Mouse (Mus musculus) intestine, postnatal 0 days (tissue): ENCODE data around the gene Fap. TPM values are rescaled to one million over a fixed set of nuclear protein-coding genes. Genes with fewer than 3 reads are reported as not detected.

ENCODE experiments used
- ATAC-seq: fragments of 200-750 bp; cut with Nextera tagmentation; 2 replicates; pipeline ENCODE4 v1.8.0; 2017; ENCODE audit warnings: mild to moderate bottlenecking, moderate TSS enrichment, moderate library complexity
- H3K27ac ChIP-seq: fragments of 300-500 bp; sonication (generic); 2 replicates; pipeline ENCODE4 v1.5.1; 2014; ENCODE audit warnings: mild to moderate bottlenecking, low read depth, low read length, moderate library complexity
- H3K27me3 ChIP-seq: fragments of 300-500 bp; sonication (generic); replicated peaks from 2 replicates; pipeline ENCODE4 v1.6.1; 2014; ENCODE audit warnings: low read length, mixed read lengths; ENCODE audit not compliant: control insufficient read depth, insufficient read depth
- H3K36me3 ChIP-seq: fragments of 300-500 bp; sonication (generic); 2 replicates; pipeline ENCODE4 v1.6.1; 2014; ENCODE audit warnings: mild to moderate bottlenecking, moderate library complexity; ENCODE audit not compliant: control insufficient read depth, insufficient read depth
- H3K4me1 ChIP-seq: fragments of 300-500 bp; sonication (generic); replicated peaks from 2 replicates; pipeline ENCODE4 v1.6.1; 2014; ENCODE audit warnings: antibody characterized with exemption, low read length, mixed read lengths; ENCODE audit not compliant: control insufficient read depth, insufficient read depth
- H3K4me2 ChIP-seq: fragments of 300-500 bp; sonication (generic); replicated peaks from 2 replicates; pipeline ENCODE4 v1.6.1; 2014; ENCODE audit warnings: low read depth, mild to moderate bottlenecking, moderate library complexity
- H3K4me3 ChIP-seq: fragments of 300-500 bp; sonication (generic); 2 replicates; pipeline ENCODE4 v1.5.1; 2014; ENCODE audit warnings: low read depth, low read length
- H3K9ac ChIP-seq: fragments of 300-500 bp; sonication (generic); 2 replicates; pipeline ENCODE4 v1.6.1; 2014; ENCODE audit warnings: mild to moderate bottlenecking, low read depth, low read length
- H3K9me3 ChIP-seq: fragments of 300-500 bp; sonication (generic); 2 replicates; pipeline ENCODE4 v1.6.1; 2016; ENCODE audit warnings: mixed run types; ENCODE audit not compliant: control insufficient read depth
- CTCF ChIP-seq: sonication (generic); IDR thresholded peaks from 2 replicates; pipeline ENCODE4 v1.5.1; 2016; ENCODE audit warnings: low read depth, mild to moderate bottlenecking, control low read depth, antibody characterized with exemption, moderate library complexity
- WGBS: fragments of 180-500 bp; shearing (Covaris S2); extraction: QIAGEN DNeasy Blood & Tissue Kit; methylation state at CpG from one replicate; pipeline ENCODE4 v1.1.7; 2014; 5-methylcytosine and 5-hydroxymethylcytosine counted together
- polyA plus RNA-seq: library from polyadenylated mRNA; unstranded; fragments of >200 nt; fragmentation: Nextera tagmentation; extraction: Ambion mirVana; gene quantifications from 2 replicates; pipeline ENCODE4 v1.2.1, GENCODE M21; 2015

The Fap gene
- 2.8 and 3.6 TPM in 2 replicates for polyA plus RNA-seq

- no peak within 1 kb of the TSS for H3K27ac ChIP-seq
- peak within 1 kb of the TSS; percentile 29 for H3K4me3 ChIP-seq
Measured at GRCm38 (mm10) chr2:62573753-62574159, at the start of gene Fap. Gene Fap (minus strand): TSS chr2:62574075.

GRCm38 (mm10) chr2:62623024-62623441 lies 49.2 kb upstream of the Fap start:
- WGBS = 81% methylated on average over 8 of the region's 8 CpGs
- H3K4me3 ChIP-seq = no peak overlapping the region
- no peak for ATAC-seq
- H3K4me2 ChIP-seq = no peak overlapping the region
- no peak for TF ChIP-seq CTCF
- no peaks in the 10 kb centered on the region for H3K4me1 ChIP-seq
- no peaks in the 10 kb centered on the region for H3K9me3 ChIP-seq
- no peaks in the 10 kb centered on the region; the same call in 1 of the 2 replicates for H3K36me3 ChIP-seq
- H3K27me3 ChIP-seq = no peaks in the 10 kb centered on the region
- no peak overlapping the region for H3K9ac ChIP-seq
- H3K27ac ChIP-seq = no peak overlapping the region

More at GRCm38 (mm10) chr2:62573753-62574159, at the start of gene Fap:
- H3K36me3 ChIP-seq = no peaks in the 10 kb centered on the region
- no peak within 1 kb of the TSS for H3K9ac ChIP-seq
- H3K4me2 ChIP-seq = peak within 1 kb of the TSS; percentile 37
- H3K9me3 ChIP-seq = no peaks in the 10 kb centered on the region
- WGBS = 69% methylated on average over 12 of the region's 12 CpGs
- no peaks in the 10 kb centered on the region for H3K27me3 ChIP-seq
- no peaks in the 10 kb centered on the region for H3K4me1 ChIP-seq
- no peak for TF ChIP-seq CTCF
- ATAC-seq = no peak

- ATAC-seq = no peak
- WGBS = 63% methylated on average over 2 of the region's 2 CpGs
- Histone ChIP-seq H3K27me3 (no peaks in the 10 kb centered on the region), H3K9ac (no peak overlapping the region), H3K27ac (no peak overlapping the region), H3K4me1 (no peaks in the 10 kb centered on the region), H3K4me3 (no peak overlapping the region), H3K4me2 (no peak overlapping the region), H3K36me3 (peaks cover 8% of the 10 kb centered on the region), H3K9me3 (no peaks in the 10 kb centered on the region)
- no peak for TF ChIP-seq CTCF
Measured at GRCm38 (mm10) chr2:62619679-62620078, 45.8 kb upstream of the Fap start.

- no peak for TF ChIP-seq CTCF
- Histone ChIP-seq H3K9me3 (no peaks in the 10 kb centered on the region), H3K27me3 (no peaks in the 10 kb centered on the region), H3K27ac (no peak overlapping the region), H3K9ac (no peak overlapping the region), H3K4me1 (no peaks in the 10 kb centered on the region), H3K36me3 (peaks cover 10% of the 10 kb centered on the region), H3K4me2 (no peak overlapping the region), H3K4me3 (no peak overlapping the region)
- ATAC-seq = no peak
- WGBS = 61% methylated on average over 7 of the region's 7 CpGs
Measured at GRCm38 (mm10) chr2:62618934-62619341, 45.1 kb upstream of the Fap start.

GRCm38 (mm10) chr2:62613133-62613532 lies 39.3 kb upstream of the Fap start:
- no peak for TF ChIP-seq CTCF
- Histone ChIP-seq H3K4me1 (no peaks in the 10 kb centered on the region), H3K9ac (no peak overlapping the region), H3K27ac (no peak overlapping the region), H3K27me3 (no peaks in the 10 kb centered on the region), H3K4me2 (no peak overlapping the region), H3K36me3 (peaks cover 23% of the 10 kb centered on the region; the same call in 1 of the 2 replicates), H3K9me3 (no peaks in the 10 kb centered on the region), H3K4me3 (no peak overlapping the region)
- WGBS = 98% methylated on average over 4 of the region's 4 CpGs
- no peak for ATAC-seq

GRCm38 (mm10) chr2:62606205-62606604 lies 32.3 kb upstream of the Fap start:
- H3K4me1 ChIP-seq = no peaks in the 10 kb centered on the region
- no peak for ATAC-seq
- H3K27me3 ChIP-seq = no peaks in the 10 kb centered on the region
- H3K4me3 ChIP-seq = no peak overlapping the region
- H3K9ac ChIP-seq = no peak overlapping the region
- no peak for TF ChIP-seq CTCF
- peaks cover 28% of the 10 kb centered on the region; the same call in 1 of the 2 replicates for H3K36me3 ChIP-seq
- no peak overlapping the region for H3K27ac ChIP-seq
- H3K4me2 ChIP-seq = no peak overlapping the region
- no peaks in the 10 kb centered on the region for H3K9me3 ChIP-seq
- WGBS = 94% methylated on average over 16 of the region's 16 CpGs

- ATAC-seq = no peak
- H3K4me1 ChIP-seq = no peaks in the 10 kb centered on the region
- no peak overlapping the region for H3K4me3 ChIP-seq
- no peaks in the 10 kb centered on the region for H3K9me3 ChIP-seq
- 87% methylated on average over 5 of the region's 5 CpGs for WGBS
- no peak overlapping the region for H3K9ac ChIP-seq
- peaks cover 28% of the 10 kb centered on the region; the same call in 1 of the 2 replicates for H3K36me3 ChIP-seq
- H3K27me3 ChIP-seq = no peaks in the 10 kb centered on the region
- no peak overlapping the region for H3K27ac ChIP-seq
- no peak for TF ChIP-seq CTCF
- no peak overlapping the region for H3K4me2 ChIP-seq
Measured at GRCm38 (mm10) chr2:62603530-62603929, 29.7 kb upstream of the Fap start.
